Mouse (Mus musculus): ENCODE results near the gene Gpx3. TPM values are rescaled to one million over a fixed set of nuclear protein-coding genes. Genes with fewer than 3 reads are reported as not detected.
A peak's percentile ranks its signal among the peaks of the same experiment; 100 is the strongest.

The Gpx3 gene
- polyA plus RNA-seq, 1 experiment from 2014 or later = 72.8 TPM

- Histone ChIP-seq H3K9me3 (no peaks in the 10 kb centered on the region), H3K27me3 (replicated peaks; ENCODE audit: low read depth, poor library complexity, severe bottlenecking) (no peaks in the 10 kb centered on the region), H3K36me3 (replicated peaks) (peaks cover 51% of the 10 kb centered on the region), H3K27ac (replicated peaks) (no peak overlapping the region), H3K4me1 (peaks cover 23% of the 10 kb centered on the region), H3K4me3 (peak overlapping the region; percentile 96)
- DNase-seq (ENCODE audit: low spot score) = no peak
- 87% methylated on average over 3 of the region's 3 CpGs for WGBS
Measured at GRCm38 (mm10) chr11:54867903-54868434, 34.3 kb upstream of the Gpx3 start.

- Histone ChIP-seq H3K36me3 (replicated peaks) (peaks cover 56% of the 10 kb centered on the region), H3K4me3 (peak overlapping the region; percentile 96)
Measured at GRCm38 (mm10) chr11:54868445-54868844, 33.8 kb upstream of the Gpx3 start.

GRCm38 (mm10) chr11:54869318-54869717, 32.9 kb upstream of the Gpx3 start:
- no peak for DNase-seq (ENCODE audit: low spot score)
- Histone ChIP-seq H3K27me3 (replicated peaks; ENCODE audit: low read depth, poor library complexity, severe bottlenecking) (no peaks in the 10 kb centered on the region), H3K9me3 (no peaks in the 10 kb centered on the region), H3K4me1 (peaks cover 23% of the 10 kb centered on the region), H3K4me3 (no peak overlapping the region), H3K36me3 (replicated peaks) (peaks cover 65% of the 10 kb centered on the region), H3K27ac (replicated peaks) (no peak overlapping the region)
- WGBS = 92% methylated on average over 3 of the region's 3 CpGs

More at GRCm38 (mm10) chr11:54868445-54868844, 33.8 kb upstream of the Gpx3 start:
- no peak for DNase-seq (ENCODE audit: low spot score)
- H3K27me3 ChIP-seq (replicated peaks; ENCODE audit: low read depth, poor library complexity, severe bottlenecking) = no peaks in the 10 kb centered on the region
- peaks cover 23% of the 10 kb centered on the region for H3K4me1 ChIP-seq
- 82% methylated on average over 2 of the region's 2 CpGs for WGBS
- no peak overlapping the region for H3K27ac ChIP-seq (replicated peaks)
- H3K9me3 ChIP-seq = no peaks in the 10 kb centered on the region

- Histone ChIP-seq H3K4me3 (no peak overlapping the region), H3K4me1 (peaks cover 18% of the 10 kb centered on the region), H3K36me3 (replicated peaks) (peaks cover 77% of the 10 kb centered on the region), H3K9me3 (no peaks in the 10 kb centered on the region), H3K27me3 (replicated peaks; ENCODE audit: low read depth, poor library complexity, severe bottlenecking) (no peaks in the 10 kb centered on the region), H3K27ac (replicated peaks) (no peak overlapping the region)
- no peak for DNase-seq (ENCODE audit: low spot score)
- 80% methylated on average over 7 of the region's 7 CpGs for WGBS
Measured at GRCm38 (mm10) chr11:54871831-54872537, 30.3 kb upstream of the Gpx3 start.

- Histone ChIP-seq H3K27ac (replicated peaks) (no peak overlapping the region), H3K27me3 (replicated peaks; ENCODE audit: low read depth, poor library complexity, severe bottlenecking) (no peaks in the 10 kb centered on the region), H3K9me3 (no peaks in the 10 kb centered on the region), H3K4me1 (peaks cover 3% of the 10 kb centered on the region; the same call in 1 of the 2 replicates), H3K36me3 (replicated peaks) (peaks cover 46% of the 10 kb centered on the region), H3K4me3 (no peak overlapping the region)
- DNase-seq (ENCODE audit: low spot score) = no peak
- WGBS = 91% methylated on average over 5 of the region's 5 CpGs
Measured at GRCm38 (mm10) chr11:54876031-54876430, 26.2 kb upstream of the Gpx3 start.

- peaks cover 11% of the 10 kb centered on the region for H3K4me1 ChIP-seq
- H3K27ac ChIP-seq (replicated peaks) = no peak overlapping the region
- no peak for DNase-seq (ENCODE audit: low spot score)
- H3K36me3 ChIP-seq (replicated peaks) = peaks cover 17% of the 10 kb centered on the region
- no peaks in the 10 kb centered on the region for H3K9me3 ChIP-seq
- 85% methylated on average over 6 of the region's 6 CpGs for WGBS
- no peaks in the 10 kb centered on the region for H3K27me3 ChIP-seq (replicated peaks; ENCODE audit: low read depth, poor library complexity, severe bottlenecking)
- H3K4me3 ChIP-seq = no peak overlapping the region
Measured at GRCm38 (mm10) chr11:54878893-54879292, 23.4 kb upstream of the Gpx3 start.

- H3K9me3 ChIP-seq = no peaks in the 10 kb centered on the region
- DNase-seq (ENCODE audit: low spot score) = no peak
- no peaks in the 10 kb centered on the region for H3K27me3 ChIP-seq (replicated peaks; ENCODE audit: low read depth, poor library complexity, severe bottlenecking)
- peaks cover 12% of the 10 kb centered on the region for H3K4me1 ChIP-seq
- H3K27ac ChIP-seq (replicated peaks) = no peak overlapping the region
- 44% methylated on average over 4 of the region's 4 CpGs for WGBS
- peaks cover 12% of the 10 kb centered on the region for H3K36me3 ChIP-seq (replicated peaks)
- H3K4me3 ChIP-seq = no peak overlapping the region
Measured at GRCm38 (mm10) chr11:54879434-54879833, 22.8 kb upstream of the Gpx3 start.

- DNase-seq (ENCODE audit: low spot score) = no peak
Measured at GRCm38 (mm10) chr11:54879922-54880321, 22.3 kb upstream of the Gpx3 start.

GRCm38 (mm10) chr11:54881051-54881474, 21.2 kb upstream of the Gpx3 start:
- Histone ChIP-seq H3K27me3 (replicated peaks; ENCODE audit: low read depth, poor library complexity, severe bottlenecking) (no peaks in the 10 kb centered on the region), H3K4me1 (peaks cover 24% of the 10 kb centered on the region), H3K36me3 (replicated peaks) (0 out of 2 replicates have a peak, but pooled peaks cover under 1% of the 10 kb centered on the region), H3K27ac (replicated peaks) (no peak overlapping the region), H3K9me3 (no peaks in the 10 kb centered on the region), H3K4me3 (no peak overlapping the region)
- 14% methylated on average over 2 of the region's 2 CpGs for WGBS
- DNase-seq (ENCODE audit: low spot score) = no peak

More at GRCm38 (mm10) chr11:54879922-54880321, 22.3 kb upstream of the Gpx3 start:
- Histone ChIP-seq H3K9me3 (no peaks in the 10 kb centered on the region), H3K4me1 (peaks cover 17% of the 10 kb centered on the region), H3K4me3 (no peak overlapping the region), H3K27ac (replicated peaks) (no peak overlapping the region), H3K27me3 (replicated peaks; ENCODE audit: low read depth, poor library complexity, severe bottlenecking) (no peaks in the 10 kb centered on the region), H3K36me3 (replicated peaks) (peaks cover 7% of the 10 kb centered on the region; the same call in 1 of the 2 replicates)
- WGBS = 81% methylated on average over 10 of the region's 10 CpGs

- 41% methylated on average over 8 of the region's 8 CpGs for WGBS
- Histone ChIP-seq H3K4me3 (no peak overlapping the region), H3K27me3 (replicated peaks; ENCODE audit: low read depth, poor library complexity, severe bottlenecking) (no peaks in the 10 kb centered on the region)
Measured at GRCm38 (mm10) chr11:54882671-54883070, 19.6 kb upstream of the Gpx3 start.

GRCm38 (mm10) chr11:54884197-54884828, 17.9 kb upstream of the Gpx3 start:
- peaks cover 24% of the 10 kb centered on the region for H3K4me1 ChIP-seq
- no peak overlapping the region for H3K4me3 ChIP-seq
- H3K27ac ChIP-seq (replicated peaks) = peak overlapping the region; percentile 26; the same call in 1 of the 2 replicates
- H3K36me3 ChIP-seq (replicated peaks) = no peaks in the 10 kb centered on the region
- no peaks in the 10 kb centered on the region for H3K9me3 ChIP-seq
- no peaks in the 10 kb centered on the region for H3K27me3 ChIP-seq (replicated peaks; ENCODE audit: low read depth, poor library complexity, severe bottlenecking)
- no peak for DNase-seq (ENCODE audit: low spot score)
- WGBS = 68% methylated on average over 5 of the region's 5 CpGs

More at GRCm38 (mm10) chr11:54882671-54883070, 19.6 kb upstream of the Gpx3 start:
- DNase-seq (ENCODE audit: low spot score) = no peak
- H3K27ac ChIP-seq (replicated peaks) = no peak overlapping the region
- H3K4me1 ChIP-seq = peaks cover 24% of the 10 kb centered on the region
- no peaks in the 10 kb centered on the region for H3K36me3 ChIP-seq (replicated peaks)
- no peaks in the 10 kb centered on the region for H3K9me3 ChIP-seq

GRCm38 (mm10) chr11:54884937-54885336, 17.3 kb upstream of the Gpx3 start:
- WGBS = 17% methylated on average over 5 of the region's 5 CpGs
- Histone ChIP-seq H3K36me3 (replicated peaks) (no peaks in the 10 kb centered on the region), H3K27ac (replicated peaks) (peak overlapping the region; percentile 26; the same call in 1 of the 2 replicates), H3K9me3 (no peaks in the 10 kb centered on the region), H3K4me3 (no peak overlapping the region), H3K27me3 (replicated peaks; ENCODE audit: low read depth, poor library complexity, severe bottlenecking) (no peaks in the 10 kb centered on the region), H3K4me1 (peaks cover 24% of the 10 kb centered on the region)
- DNase-seq (ENCODE audit: low spot score) = peak; percentile 21

Data from embryonic facial prominence, embryonic 10.5 days (tissue).